Mouse (Mus musculus) splenic B cell, adult 2 months (primary cell): ENCODE data around the gene Gns.

Source experiments
- DNase-seq: peaks from one replicate; pipeline ENCODE4 v3.0.0-alpha.2; 2011; ENCODE audit warnings: low read depth, low spot score
- H3K27me3 ChIP-seq: 2 replicates; pipeline ENCODE4 v1.6.1; 2012; ENCODE audit warnings: mild to moderate bottlenecking, low read length, moderate library complexity, mixed read lengths; ENCODE audit not compliant: control insufficient read depth, poor library complexity, insufficient read depth, severe bottlenecking
- H3K36me3 ChIP-seq: 2 replicates; pipeline ENCODE4 v1.6.1; 2012; ENCODE audit warnings: mild to moderate bottlenecking, low read length, moderate library complexity, mixed read lengths; ENCODE audit not compliant: control insufficient read depth, poor library complexity, insufficient read depth, severe bottlenecking

The Gns gene

GRCm38 (mm10) chr10:121375649-121376493 is 11.0 kb downstream of the Gns start:
- DNase-seq, result peak; percentile 69

GRCm38 (mm10) chr10:121376530-121377271 is 11.8 kb downstream of the Gns start:
- Histone ChIP-seq H3K27me3 (no peaks in the 10 kb centered on the region), H3K36me3 (peaks cover 23% of the 10 kb centered on the region)
- peak; percentile 74 for DNase-seq

More at GRCm38 (mm10) chr10:121375649-121376493, 11.0 kb downstream of the Gns start:
- H3K27me3 ChIP-seq, result no peaks in the 10 kb centered on the region
- peaks cover 19% of the 10 kb centered on the region for H3K36me3 ChIP-seq

- Histone ChIP-seq H3K27me3 (no peaks in the 10 kb centered on the region), H3K36me3 (peaks cover 31% of the 10 kb centered on the region)
- peak; percentile 39 for DNase-seq
These were observed 14.5 kb downstream of the Gns start for GRCm38 (mm10) chr10:121379387-121379786.

GRCm38 (mm10) chr10:121381280-121381679 is 16.4 kb downstream of the Gns start:
- DNase-seq, result no peak
- peaks cover 31% of the 10 kb centered on the region for H3K36me3 ChIP-seq
- no peaks in the 10 kb centered on the region for H3K27me3 ChIP-seq

- DNase-seq, result no peak
- H3K36me3 ChIP-seq, result peaks cover 22% of the 10 kb centered on the region
- no peaks in the 10 kb centered on the region for H3K27me3 ChIP-seq
These were observed 19.8 kb downstream of the Gns start for GRCm38 (mm10) chr10:121384710-121385109.

- DNase-seq, result no peak
- Histone ChIP-seq H3K36me3 (peaks cover 23% of the 10 kb centered on the region), H3K27me3 (no peaks in the 10 kb centered on the region)
These were observed 20.8 kb downstream of the Gns start for GRCm38 (mm10) chr10:121385695-121386094.

- peaks cover 21% of the 10 kb centered on the region for H3K36me3 ChIP-seq
- no peak for DNase-seq
- H3K27me3 ChIP-seq, result no peaks in the 10 kb centered on the region
These were observed 21.5 kb downstream of the Gns start for GRCm38 (mm10) chr10:121386347-121386746.

GRCm38 (mm10) chr10:121390602-121391001 is 25.7 kb downstream of the Gns start:
- no peaks in the 10 kb centered on the region for H3K27me3 ChIP-seq
- no peak for DNase-seq
- peaks cover 22% of the 10 kb centered on the region for H3K36me3 ChIP-seq

- Histone ChIP-seq H3K27me3 (no peaks in the 10 kb centered on the region), H3K36me3 (peaks cover 24% of the 10 kb centered on the region)
- no peak for DNase-seq
These were observed 27.0 kb downstream of the Gns start for GRCm38 (mm10) chr10:121391901-121392300.

GRCm38 (mm10) chr10:121394270-121394669 is 29.4 kb downstream of the Gns start:
- DNase-seq, result no peak
- H3K36me3 ChIP-seq, result peaks cover 20% of the 10 kb centered on the region
- no peaks in the 10 kb centered on the region for H3K27me3 ChIP-seq

- Histone ChIP-seq H3K36me3 (peaks cover 20% of the 10 kb centered on the region), H3K27me3 (no peaks in the 10 kb centered on the region)
- DNase-seq, result no peak
These were observed 30.0 kb downstream of the Gns start for GRCm38 (mm10) chr10:121394789-121395325.

- no peak for DNase-seq
- no peaks in the 10 kb centered on the region for H3K27me3 ChIP-seq
- peaks cover 18% of the 10 kb centered on the region for H3K36me3 ChIP-seq
These were observed 30.8 kb downstream of the Gns start for GRCm38 (mm10) chr10:121395542-121396176.

- no peak for DNase-seq
- H3K27me3 ChIP-seq, result no peaks in the 10 kb centered on the region
These were observed 33.7 kb downstream of the Gns start for GRCm38 (mm10) chr10:121398599-121398998.

GRCm38 (mm10) chr10:121401005-121401404 is 36.1 kb downstream of the Gns start:
- Histone ChIP-seq H3K27me3 (no peaks in the 10 kb centered on the region), H3K36me3 (peaks cover under 1% of the 10 kb centered on the region; the same call in 1 of the 2 replicates)
- DNase-seq, result no peak

More at GRCm38 (mm10) chr10:121398599-121398998, 33.7 kb downstream of the Gns start:
- peaks cover 7% of the 10 kb centered on the region for H3K36me3 ChIP-seq
